Mouse (Mus musculus) G1E (cell line): Measurements from ENCODE around the gene Frem2.

Experiments used
- CTCF ChIP-seq: IDR thresholded peaks from 2 replicates; pipeline ENCODE4 v1.5.1; 2012; ENCODE audit warnings: low read depth, low read length, inconsistent platforms, mixed read lengths
- GATA1 ChIP-seq: IDR thresholded peaks from 2 replicates; pipeline ENCODE4 v1.6.1; 2012; ENCODE audit warnings: borderline replicate concordance, low read length, inconsistent platforms, mixed read lengths
- GATA2 ChIP-seq: IDR thresholded peaks from 2 replicates; pipeline ENCODE4 v1.6.1; 2012; ENCODE audit warnings: low read depth, low read length, inconsistent platforms, borderline replicate concordance
- POLR2AphosphoS5 ChIP-seq: IDR thresholded peaks from 2 replicates; pipeline ENCODE4 v1.6.1; 2012; ENCODE audit warnings: low read depth, low read length, inconsistent platforms; ENCODE audit not compliant: insufficient replicate concordance
- TAL1 ChIP-seq: conservative IDR thresholded peaks from 2 replicates; pipeline ENCODE4 v1.6.1; 2012; ENCODE audit warnings: low read depth, low read length, inconsistent platforms, mixed read lengths

DNA sequence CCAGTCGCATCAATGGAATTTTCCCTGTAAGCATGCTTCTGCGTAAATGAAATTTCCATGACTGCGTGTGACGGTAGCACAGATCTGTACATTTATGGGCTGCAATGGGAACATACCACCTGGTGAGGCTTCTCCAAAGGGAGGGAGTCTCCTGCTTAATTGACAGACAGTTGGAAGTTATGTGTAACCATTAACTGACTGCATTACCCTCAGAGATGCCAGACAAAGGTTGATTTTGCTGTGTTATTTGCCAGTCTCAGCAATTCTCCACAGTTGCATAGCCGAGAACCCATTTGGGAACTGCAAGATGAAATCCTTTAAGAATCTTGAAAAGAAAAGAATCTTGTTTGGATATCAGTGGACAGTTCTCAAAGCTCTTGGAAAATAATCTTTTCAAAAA lies 185.1 kb downstream of the Frem2 start:
- TF ChIP-seq CTCF (no peak), GATA1 (no peak), POLR2AphosphoS5 (no peak), TAL1 (no peak), GATA2 (no peak)
